Mouse (Mus musculus) E14TG2a.4 (cell line): ENCODE results near the gene Iscu.

Source experiments
- CTCF ChIP-seq: conservative IDR thresholded peaks from 2 replicates; pipeline ENCODE4 v1.5.1; 2014; ENCODE audit warnings: low read length
- NANOG ChIP-seq: IDR thresholded peaks from 2 replicates; pipeline ENCODE4 v1.6.1; 2014; ENCODE audit warnings: borderline replicate concordance, low read length, mixed read lengths
- POU5F1 ChIP-seq: IDR thresholded peaks from 2 replicates; pipeline ENCODE4 v1.6.1; 2014; ENCODE audit warnings: low read length, borderline replicate concordance

DNA sequence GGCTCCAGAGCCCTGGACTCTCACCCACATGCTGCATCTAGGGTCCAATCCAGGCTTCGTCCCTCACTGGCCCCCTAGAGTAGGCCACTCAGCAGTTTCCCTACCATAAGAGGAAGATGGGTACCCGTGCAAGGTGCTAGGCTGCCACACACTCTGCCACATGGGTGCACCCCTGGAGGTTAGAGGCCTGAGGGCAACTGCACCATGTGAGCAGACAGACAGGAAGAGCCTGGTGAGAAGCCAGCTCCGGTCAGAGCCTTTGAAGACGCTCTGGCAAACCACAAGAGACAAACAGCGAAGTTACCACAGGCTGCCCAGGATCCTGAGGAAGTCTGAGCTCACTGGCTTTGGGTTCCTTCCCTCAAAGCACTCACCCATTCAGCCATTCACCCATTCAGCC is 14.4 kb downstream of the Iscu start:
- TF ChIP-seq CTCF (no peak), NANOG (no peak), POU5F1 (no peak)
